Mouse (Mus musculus) frontal cortex, postnatal 36 days (tissue): Measurements from ENCODE around the gene Tle2.

Experiments used
- DNase-seq, 2 experiments: peaks; one replicate each; pipeline ENCODE4 v3.0.0; 2022; ENCODE audit warnings: low spot score in 2 of 2

Gene Tle2

DNA sequence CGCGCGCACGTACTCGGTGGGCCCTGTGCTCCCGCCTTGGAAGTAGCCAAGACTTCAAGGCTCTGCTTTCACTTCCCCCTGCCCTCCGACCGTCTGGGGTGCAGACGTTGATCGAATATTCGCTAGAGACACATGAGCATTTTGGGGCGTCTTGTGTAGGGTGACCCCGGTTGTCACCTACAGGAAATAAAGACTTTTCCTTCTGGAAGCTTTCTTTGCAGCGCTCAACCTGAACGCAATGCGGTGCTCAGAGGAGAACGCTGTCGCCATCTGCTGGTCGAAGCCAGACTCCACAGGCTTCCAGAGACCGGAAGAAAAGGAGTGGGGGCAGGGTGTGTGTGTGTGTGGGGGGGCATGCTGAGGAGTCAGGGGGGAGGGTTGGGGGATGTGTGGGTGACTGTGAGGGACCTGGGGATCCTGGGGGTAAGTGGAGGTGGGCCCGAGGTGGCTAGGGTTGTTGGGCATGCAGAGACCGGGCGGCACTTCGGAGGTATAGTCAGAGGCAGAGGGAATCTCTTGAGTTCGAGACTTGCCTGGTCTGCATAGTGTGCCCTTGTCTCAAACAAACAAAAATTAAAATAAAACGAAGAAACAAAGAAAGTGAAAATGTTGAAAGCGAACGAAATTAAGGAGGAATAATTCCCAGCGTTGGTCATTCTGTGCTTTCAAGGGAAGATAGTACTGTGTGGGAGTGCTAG lies 30.8 kb downstream of the Tle2 start:
- DNase-seq: peak; percentile 85 to 90

- DNase-seq: no peak
These were observed 31.3 kb downstream of the Tle2 start for GRCm38 (mm10) chr10:81605666-81605973.

- DNase-seq: peak; percentile 92 to 95
These were observed 31.8 kb downstream of the Tle2 start, which contains the start of gene BC025920 for GRCm38 (mm10) chr10:81605974-81606751. BC025920 (plus strand) TSS chr10:81606270.

- no peak for DNase-seq
These were observed 33.9 kb downstream of the Tle2 start for GRCm38 (mm10) chr10:81608308-81608707.

DNA sequence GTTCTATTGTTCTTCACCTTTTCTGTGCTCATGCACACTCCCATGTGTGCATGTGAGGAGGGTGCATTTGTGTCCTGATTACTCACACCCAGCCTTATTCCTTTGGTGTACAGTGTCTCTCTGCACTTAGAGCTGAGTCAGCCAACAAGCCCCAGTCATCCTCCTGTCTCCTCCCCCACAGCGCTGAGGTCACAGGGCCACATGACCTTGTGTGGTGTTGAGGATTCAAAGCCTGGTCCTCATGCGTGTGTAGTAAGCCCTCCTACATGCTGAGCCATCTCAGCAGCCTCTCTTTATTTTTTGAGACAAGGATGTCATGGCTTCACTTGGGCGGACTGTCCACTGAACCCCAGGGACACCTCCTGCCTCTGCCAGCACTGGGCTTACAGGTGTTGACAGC lies 38.4 kb downstream of the Tle2 start:
- DNase-seq: no peak

DNA sequence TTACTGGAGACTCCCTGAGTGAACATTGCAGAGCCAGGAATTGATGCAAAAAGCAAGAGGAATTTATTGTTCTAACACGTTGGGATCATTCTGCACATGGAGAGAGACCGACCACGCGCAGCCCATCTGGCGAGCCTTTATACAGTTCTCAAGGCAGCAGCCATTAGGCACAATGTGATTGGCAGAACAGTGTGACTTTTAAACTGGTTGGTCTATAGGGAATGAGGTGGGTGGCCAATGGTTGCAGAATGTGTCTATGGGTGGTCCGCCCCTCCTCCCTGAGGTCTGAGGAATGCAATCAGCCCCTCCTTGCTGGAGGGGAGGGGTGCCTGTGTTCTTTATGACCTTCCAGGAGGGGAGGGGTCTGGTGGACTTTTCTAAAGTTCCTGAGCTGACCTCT lies 41.1 kb downstream of the Tle2 start:
- no peak for DNase-seq

DNA sequence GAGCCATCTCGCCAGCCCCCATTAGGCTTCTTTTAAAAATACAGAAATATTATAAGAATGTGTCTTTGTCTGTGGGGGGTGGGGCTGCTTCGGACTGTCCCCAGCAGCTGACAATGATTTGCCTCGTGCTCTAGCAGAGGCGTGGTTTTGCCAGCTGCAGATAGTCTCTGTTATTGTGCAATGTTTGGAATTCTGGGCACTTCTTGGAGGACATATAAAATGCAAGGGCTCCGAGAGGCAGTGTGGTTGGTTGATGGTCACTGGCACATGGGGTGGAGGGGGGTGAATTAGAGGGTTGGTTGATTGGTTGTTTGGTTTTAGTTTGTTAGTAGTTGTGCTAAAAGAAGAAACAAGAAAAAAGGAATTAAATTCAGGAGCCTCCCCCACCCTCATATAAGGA lies 45.6 kb downstream of the Tle2 start:
- no peak for DNase-seq

GRCm38 (mm10) chr10:81620786-81621185 lies 46.4 kb downstream of the Tle2 start:
- DNase-seq: no peak

GRCm38 (mm10) chr10:81623441-81623840 lies 49.1 kb downstream of the Tle2 start:
- DNase-seq: no peak

- no peak for DNase-seq
These were observed 52.0 kb downstream of the Tle2 start for GRCm38 (mm10) chr10:81626101-81626993.

- peak; percentile 92 to 95 for DNase-seq
These were observed 52.9 kb downstream of the Tle2 start, which contains the start of gene Sirt6 for GRCm38 (mm10) chr10:81626994-81627835. Sirt6 (minus strand) TSS chr10:81627797.

GRCm38 (mm10) chr10:81627836-81628220 lies 53.5 kb downstream of the Tle2 start:
- DNase-seq: no peak

GRCm38 (mm10) chr10:81628390-81628789 lies 54.0 kb downstream of the Tle2 start, which contains the start of gene Ankrd24:
Ankrd24 (plus strand) TSS chr10:81628540.
- DNase-seq: no peak

DNA sequence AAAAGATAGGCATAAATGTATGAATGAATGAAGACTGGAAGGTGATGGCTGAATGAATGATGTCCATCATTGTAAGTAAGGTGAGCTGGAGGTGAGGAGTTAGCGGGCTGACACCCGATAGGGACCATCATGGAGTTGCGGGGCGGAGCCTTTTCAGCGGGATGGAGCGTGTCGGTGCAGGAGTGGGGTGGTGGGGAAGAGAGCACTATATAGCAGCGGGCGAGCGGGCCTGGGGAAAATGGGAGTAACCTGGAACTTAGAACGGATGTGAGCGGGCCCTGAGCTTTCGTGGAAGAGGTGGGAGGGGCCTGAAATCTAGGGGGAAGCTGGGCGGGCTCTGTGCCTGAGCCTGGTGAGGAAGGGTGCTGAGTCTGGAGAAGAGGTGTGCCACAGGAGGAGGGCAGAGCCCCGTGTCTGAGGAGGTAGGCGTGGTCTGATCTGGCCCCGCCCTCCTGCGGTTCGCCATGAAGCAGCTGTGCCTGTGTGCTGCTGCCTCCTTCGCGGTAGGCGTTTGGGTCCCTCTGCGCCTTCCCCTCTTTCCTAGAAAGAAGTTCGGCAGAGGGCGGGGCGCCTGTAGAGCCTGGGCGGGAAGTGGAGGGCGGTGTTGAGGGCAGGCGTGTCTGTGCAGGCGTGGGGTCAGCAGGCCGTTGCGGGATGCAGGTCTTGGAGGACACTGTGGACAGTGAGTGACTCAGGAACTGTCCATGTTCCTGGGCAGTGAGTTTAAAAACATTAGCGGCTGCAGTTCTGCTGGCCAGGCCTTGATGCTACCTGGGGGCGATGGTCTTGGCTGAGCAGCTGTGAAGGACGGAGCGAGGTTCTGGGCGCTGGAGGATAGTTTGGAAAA lies 59.1 kb downstream of the Tle2 start:
- DNase-seq: peak; percentile 78 to 84

DNA sequence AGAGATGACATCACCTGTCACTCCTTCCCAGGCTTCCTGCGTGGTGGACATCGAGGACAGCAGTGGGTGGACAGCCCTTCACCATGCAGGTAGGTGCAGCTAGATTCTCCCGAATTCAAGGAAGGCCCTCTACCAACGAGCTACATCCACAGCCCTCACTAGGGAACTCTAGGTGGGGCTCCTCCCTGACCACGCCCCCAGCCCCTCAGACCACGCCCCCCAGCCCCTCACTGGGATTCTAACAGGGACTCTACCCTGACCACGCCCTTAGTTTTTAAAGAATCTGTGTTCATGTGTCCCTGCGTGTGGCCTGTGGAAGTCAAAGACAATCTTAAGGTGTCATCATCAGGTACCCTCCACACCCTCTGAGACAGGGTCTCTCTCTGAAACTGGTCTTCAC lies 62.0 kb downstream of the Tle2 start:
- DNase-seq: no peak

- no peak for DNase-seq
These were observed 63.7 kb downstream of the Tle2 start for GRCm38 (mm10) chr10:81638101-81638500.
